Mouse (Mus musculus): ENCODE results near the gene Kdm5c. TPM values are rescaled to one million over a fixed set of nuclear protein-coding genes. Genes with fewer than 3 reads are reported as not detected.
"Not testable (repeated sequence)": the region's sequence is repeated elsewhere in the genome, so short reads cannot be mapped to it uniquely, and the experiment has no call there.

The Kdm5c gene
- polyA plus RNA-seq, 1 experiment from 2014 or later = 28.1 TPM

DNA sequence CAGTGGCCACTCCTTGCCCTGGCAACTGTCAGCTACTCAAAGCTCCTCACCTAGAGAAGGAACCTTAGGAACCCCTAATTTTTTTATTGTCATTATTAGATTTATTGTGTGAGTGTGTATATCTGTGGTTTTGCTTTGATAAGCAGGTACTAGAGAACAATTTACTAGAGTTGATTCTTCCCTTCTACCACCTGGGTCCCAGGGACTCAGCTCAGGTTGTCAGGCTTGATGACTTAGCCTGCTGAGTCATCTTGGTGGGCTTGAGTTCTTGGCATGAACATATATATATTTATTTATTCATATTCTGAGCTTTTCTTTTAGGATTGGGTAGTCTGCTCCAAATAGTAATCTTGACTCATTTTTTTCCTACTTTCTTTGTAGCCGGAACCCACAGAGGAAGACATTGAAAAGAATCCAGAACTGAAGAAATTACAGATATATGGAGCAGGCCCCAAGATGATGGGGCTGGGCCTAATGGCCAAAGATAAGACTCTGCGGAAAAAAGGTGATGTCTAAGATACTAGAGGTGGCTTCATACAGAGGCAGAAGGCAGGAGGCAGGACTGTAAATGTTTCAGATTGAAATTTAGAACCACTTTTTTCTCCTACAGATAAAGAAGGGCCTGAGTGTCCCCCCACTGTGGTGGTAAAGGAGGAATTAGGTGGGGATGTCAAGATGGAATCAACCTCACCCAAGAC is 11.8 kb downstream of the Kdm5c start:
- peak; percentile 86 for ATAC-seq (ENCODE audit: low read depth)
- no peaks in the 10 kb centered on the region for H3K9me3 ChIP-seq (replicated peaks; ENCODE audit: control insufficient read depth, low read length)
- H3K36me3 ChIP-seq (ENCODE audit: control insufficient read depth, insufficient read depth) = peaks cover 63% of the 10 kb centered on the region
- H3K4me1 ChIP-seq (ENCODE audit: control insufficient read depth, low read depth, low read length) = peaks cover 9% of the 10 kb centered on the region
- no peaks in the 10 kb centered on the region for H3K27me3 ChIP-seq (ENCODE audit: control insufficient read depth, insufficient read depth, low read depth, low read length)
- 55% methylated on average over 2 of the region's 2 CpGs for WGBS (ENCODE audit: insufficient replicate concordance)
- H3K4me3 ChIP-seq (ENCODE audit: low read depth, low read length) = no peak overlapping the region
- H3K4me2 ChIP-seq (ENCODE audit: low read depth, low read length) = no peak overlapping the region
- H3K27ac ChIP-seq (ENCODE audit: low read length) = peak overlapping the region; percentile 50; the same call in 1 of the 2 replicates
- H3K9ac ChIP-seq (ENCODE audit: low read depth, low read length) = no peak overlapping the region

DNA sequence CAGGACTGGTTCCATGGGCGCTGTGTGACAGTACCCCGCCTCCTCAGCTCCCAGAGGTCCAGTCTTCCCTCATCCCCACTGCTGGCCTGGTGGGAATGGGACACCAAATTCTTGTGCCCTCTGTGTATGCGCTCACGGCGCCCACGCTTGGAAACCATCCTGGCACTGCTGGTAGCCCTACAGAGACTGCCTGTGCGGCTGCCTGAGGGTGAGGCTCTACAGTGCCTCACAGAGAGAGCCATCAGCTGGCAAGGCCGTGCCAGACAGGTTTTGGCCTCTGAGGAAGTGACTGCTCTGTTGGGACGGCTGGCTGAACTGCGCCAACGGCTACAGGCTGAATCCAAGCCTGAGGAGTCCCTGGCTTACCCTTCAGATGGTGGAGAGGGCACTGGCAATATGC is 38.4 kb downstream of the Kdm5c start:
- no peak for ATAC-seq (ENCODE audit: low read depth)

DNA sequence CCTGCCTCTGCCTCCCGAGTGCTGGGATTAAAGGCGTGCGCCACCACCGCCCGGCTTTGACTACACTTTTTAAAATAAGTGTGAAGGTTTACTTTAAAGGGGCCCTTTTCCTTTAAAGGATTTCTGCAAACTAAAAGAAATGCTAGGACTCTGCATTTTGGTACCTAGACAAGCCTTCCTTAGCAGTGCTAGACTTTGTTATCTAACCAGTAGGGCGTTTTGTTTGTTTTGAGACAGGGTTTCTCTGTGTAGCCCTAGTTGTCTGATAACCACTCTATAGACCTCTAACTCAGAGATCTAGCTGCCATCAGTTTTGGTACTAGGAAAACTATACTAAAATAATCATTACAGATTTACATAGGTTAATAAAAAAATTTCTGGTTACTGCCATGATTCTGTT is 46.6 kb downstream of the Kdm5c start:
- no peak overlapping the region for H3K4me2 ChIP-seq (ENCODE audit: low read depth, low read length)
- H3K4me1 ChIP-seq (ENCODE audit: control insufficient read depth, low read depth, low read length) = no peaks in the 10 kb centered on the region
- peaks cover 7% of the 10 kb centered on the region for H3K36me3 ChIP-seq (ENCODE audit: control insufficient read depth, insufficient read depth)
- no peaks in the 10 kb centered on the region for H3K9me3 ChIP-seq (replicated peaks; ENCODE audit: control insufficient read depth, low read length)
- no peak for ATAC-seq (ENCODE audit: low read depth)
- no peak overlapping the region for H3K9ac ChIP-seq (ENCODE audit: low read depth, low read length)
- 69% methylated on average over 6 of the region's 6 CpGs for WGBS (ENCODE audit: insufficient replicate concordance)
- no peaks in the 10 kb centered on the region for H3K27me3 ChIP-seq (ENCODE audit: control insufficient read depth, insufficient read depth, low read depth, low read length)
- H3K4me3 ChIP-seq (ENCODE audit: low read depth, low read length) = no peak overlapping the region
- H3K27ac ChIP-seq (ENCODE audit: low read length) = no peak overlapping the region

More for the DNA sequence above, 38.4 kb downstream of the Kdm5c start:
- Histone ChIP-seq H3K4me3 (ENCODE audit: low read depth, low read length) (no peak overlapping the region), H3K9me3 (replicated peaks; ENCODE audit: control insufficient read depth, low read length) (no peaks in the 10 kb centered on the region), H3K27ac (ENCODE audit: low read length) (no peak overlapping the region), H3K27me3 (ENCODE audit: control insufficient read depth, insufficient read depth, low read depth, low read length) (no peaks in the 10 kb centered on the region), H3K9ac (ENCODE audit: low read depth, low read length) (no peak overlapping the region), H3K36me3 (ENCODE audit: control insufficient read depth, insufficient read depth) (peaks cover 78% of the 10 kb centered on the region), H3K4me1 (ENCODE audit: control insufficient read depth, low read depth, low read length) (no peaks in the 10 kb centered on the region), H3K4me2 (ENCODE audit: low read depth, low read length) (no peak overlapping the region)
- WGBS (ENCODE audit: insufficient replicate concordance) = 88% methylated on average over 11 of the region's 11 CpGs

DNA sequence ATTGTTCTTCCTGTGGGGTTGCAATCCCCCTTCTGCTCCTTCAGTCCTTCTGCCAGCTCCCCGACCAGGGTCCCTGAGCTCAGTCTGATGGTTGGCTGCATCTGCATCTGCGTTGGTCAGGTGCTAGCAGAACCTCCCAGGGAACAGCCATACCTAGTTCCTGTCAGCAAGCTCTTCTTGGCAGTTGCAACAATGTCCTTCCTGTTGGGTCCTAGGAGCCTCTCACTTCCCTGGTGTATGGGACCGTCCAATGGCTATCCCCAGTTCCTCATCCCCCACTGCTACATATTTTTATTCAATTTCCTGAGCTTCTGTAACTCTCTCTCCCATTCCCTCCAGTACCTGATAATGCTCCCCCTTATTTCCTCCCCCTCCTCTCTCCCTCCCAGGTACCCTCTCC is 51.9 kb downstream of the Kdm5c start:
- Histone ChIP-seq H3K36me3 (ENCODE audit: control insufficient read depth, insufficient read depth) (no peaks in the 10 kb centered on the region), H3K9ac (ENCODE audit: low read depth, low read length) (no peak overlapping the region), H3K4me2 (ENCODE audit: low read depth, low read length) (no peak overlapping the region), H3K4me3 (ENCODE audit: low read depth, low read length) (no peak overlapping the region), H3K27ac (ENCODE audit: low read length) (no peak overlapping the region), H3K4me1 (ENCODE audit: control insufficient read depth, low read depth, low read length) (no peaks in the 10 kb centered on the region), H3K27me3 (ENCODE audit: control insufficient read depth, insufficient read depth, low read depth, low read length) (no peaks in the 10 kb centered on the region), H3K9me3 (replicated peaks; ENCODE audit: control insufficient read depth, low read length) (no peaks in the 10 kb centered on the region)
- WGBS (ENCODE audit: insufficient replicate concordance) = 33% methylated on average over 3 of the region's 3 CpGs
- no peak for ATAC-seq (ENCODE audit: low read depth)

DNA sequence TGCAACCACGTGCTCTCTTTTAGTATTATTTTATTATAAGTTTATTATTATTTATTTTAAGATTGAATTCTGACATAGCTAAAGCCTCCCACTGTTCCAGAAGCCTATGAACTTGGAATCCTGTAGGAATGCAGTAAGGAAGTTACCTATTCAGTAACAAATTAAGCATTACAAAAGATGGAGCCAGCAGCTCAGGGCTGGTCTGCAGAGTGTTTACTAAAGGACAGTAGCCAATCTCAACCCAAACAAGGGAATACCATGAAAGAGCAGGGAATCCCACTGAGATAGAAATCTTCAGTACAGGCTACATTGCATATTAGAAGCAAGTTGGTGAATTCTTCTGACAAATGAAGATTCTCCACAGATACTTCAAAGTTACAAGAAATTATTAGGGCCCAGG is 54.2 kb downstream of the Kdm5c start:
- H3K9ac ChIP-seq (ENCODE audit: low read depth, low read length); ATAC-seq (ENCODE audit: low read depth); H3K27me3 ChIP-seq (ENCODE audit: control insufficient read depth, insufficient read depth, low read depth, low read length); H3K4me3 ChIP-seq (ENCODE audit: low read depth, low read length); H3K27ac ChIP-seq (ENCODE audit: low read length); H3K4me2 ChIP-seq (ENCODE audit: low read depth, low read length); H3K4me1 ChIP-seq (ENCODE audit: control insufficient read depth, low read depth, low read length); H3K36me3 ChIP-seq (ENCODE audit: control insufficient read depth, insufficient read depth); H3K9me3 ChIP-seq (replicated peaks; ENCODE audit: control insufficient read depth, low read length): not testable (repeated sequence)
- WGBS (ENCODE audit: insufficient replicate concordance) = 54% methylated on average over 1 of the region's 1 CpGs

DNA sequence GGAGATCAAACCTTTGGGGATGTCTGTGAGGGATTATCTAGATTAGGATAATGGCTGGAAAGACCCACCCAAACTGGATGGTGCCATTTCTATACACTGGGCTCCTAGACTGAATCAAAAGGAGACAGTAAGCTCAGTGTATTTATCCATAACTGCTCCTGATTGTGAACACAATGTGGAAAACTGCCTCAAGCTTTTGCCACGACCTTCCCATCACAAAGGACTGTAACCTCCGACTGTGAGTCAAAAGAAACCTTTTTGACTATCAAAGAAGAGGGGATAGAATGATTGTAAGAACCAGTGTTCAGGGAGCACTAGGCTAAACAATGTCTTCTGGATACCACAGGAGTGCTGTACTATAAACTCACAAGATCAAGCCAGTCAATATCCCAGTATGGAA is 73.4 kb downstream of the Kdm5c start:
- Histone ChIP-seq H3K27me3 (ENCODE audit: control insufficient read depth, insufficient read depth, low read depth, low read length) (no peaks in the 10 kb centered on the region), H3K4me3 (ENCODE audit: low read depth, low read length) (no peak overlapping the region), H3K4me1 (ENCODE audit: control insufficient read depth, low read depth, low read length) (peaks cover 12% of the 10 kb centered on the region), H3K9ac (ENCODE audit: low read depth, low read length) (no peak overlapping the region), H3K4me2 (ENCODE audit: low read depth, low read length) (no peak overlapping the region), H3K36me3 (ENCODE audit: control insufficient read depth, insufficient read depth) (no peaks in the 10 kb centered on the region), H3K9me3 (replicated peaks; ENCODE audit: control insufficient read depth, low read length) (no peaks in the 10 kb centered on the region), H3K27ac (ENCODE audit: low read length) (peak overlapping the region; percentile 87)
- WGBS (ENCODE audit: insufficient replicate concordance) = 67% methylated on average over 2 of the region's 2 CpGs
- no peak for ATAC-seq (ENCODE audit: low read depth)

DNA sequence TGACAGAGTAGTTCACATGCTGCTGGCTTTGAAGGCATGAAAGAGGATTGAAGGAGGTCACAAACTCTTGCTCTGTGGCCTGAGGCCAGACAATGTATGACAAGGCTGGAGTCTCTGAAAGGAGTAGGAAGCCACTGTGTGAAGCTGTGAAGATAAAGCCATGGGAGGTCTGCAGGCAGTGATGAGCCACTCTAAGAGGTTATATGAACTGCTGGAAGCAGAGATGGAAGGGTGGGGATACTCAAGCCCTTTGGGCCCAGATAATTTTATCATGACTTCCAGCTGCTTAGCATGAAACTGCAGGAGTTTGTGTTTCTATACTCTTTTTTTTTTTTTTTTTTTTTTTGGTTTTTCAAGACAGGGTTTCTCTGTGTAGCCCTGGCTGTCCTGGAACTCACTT is 74.6 kb downstream of the Kdm5c start:
- Histone ChIP-seq H3K27ac (ENCODE audit: low read length) (peak overlapping the region; percentile 87), H3K9ac (ENCODE audit: low read depth, low read length) (no peak overlapping the region), H3K4me2 (ENCODE audit: low read depth, low read length) (no peak overlapping the region; the same call in none of the 2 replicates), H3K36me3 (ENCODE audit: control insufficient read depth, insufficient read depth) (no peaks in the 10 kb centered on the region), H3K4me1 (ENCODE audit: control insufficient read depth, low read depth, low read length) (peaks cover 12% of the 10 kb centered on the region), H3K27me3 (ENCODE audit: control insufficient read depth, insufficient read depth, low read depth, low read length) (no peaks in the 10 kb centered on the region), H3K9me3 (replicated peaks; ENCODE audit: control insufficient read depth, low read length) (no peaks in the 10 kb centered on the region), H3K4me3 (ENCODE audit: low read depth, low read length) (no peak overlapping the region)
- peak; percentile 98 for ATAC-seq (ENCODE audit: low read depth)

DNA sequence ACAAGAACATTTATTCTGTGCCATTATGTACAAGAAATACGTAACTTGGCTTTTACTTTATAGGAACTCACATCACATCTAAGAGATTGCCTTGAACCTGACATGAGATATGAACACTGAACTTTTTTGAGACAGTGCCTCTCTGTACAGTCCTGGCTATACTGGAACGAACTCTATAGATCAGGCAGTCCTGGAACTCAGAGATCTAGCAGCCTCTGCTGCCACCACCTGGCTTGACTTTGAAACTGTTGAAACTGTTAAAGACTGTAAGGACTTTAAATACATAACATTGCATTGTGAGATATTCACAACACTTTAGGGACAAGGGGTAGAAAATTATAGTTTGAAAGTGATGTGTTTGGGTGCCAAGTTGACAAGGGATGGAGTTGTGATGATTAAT is 75.1 kb downstream of the Kdm5c start:
- Histone ChIP-seq H3K27ac (ENCODE audit: low read length) (peak overlapping the region; percentile 61), H3K4me2 (ENCODE audit: low read depth, low read length) (no peak overlapping the region; the same call in 1 of the 2 replicates), H3K9me3 (replicated peaks; ENCODE audit: control insufficient read depth, low read length) (no peaks in the 10 kb centered on the region), H3K9ac (ENCODE audit: low read depth, low read length) (no peak overlapping the region), H3K4me3 (ENCODE audit: low read depth, low read length) (no peak overlapping the region), H3K4me1 (ENCODE audit: control insufficient read depth, low read depth, low read length) (peaks cover 12% of the 10 kb centered on the region), H3K27me3 (ENCODE audit: control insufficient read depth, insufficient read depth, low read depth, low read length) (no peaks in the 10 kb centered on the region), H3K36me3 (ENCODE audit: control insufficient read depth, insufficient read depth) (no peaks in the 10 kb centered on the region)
- peak; percentile 75 for ATAC-seq (ENCODE audit: low read depth)
- WGBS (ENCODE audit: insufficient replicate concordance) = 33% methylated on average over 2 of the region's 2 CpGs

DNA sequence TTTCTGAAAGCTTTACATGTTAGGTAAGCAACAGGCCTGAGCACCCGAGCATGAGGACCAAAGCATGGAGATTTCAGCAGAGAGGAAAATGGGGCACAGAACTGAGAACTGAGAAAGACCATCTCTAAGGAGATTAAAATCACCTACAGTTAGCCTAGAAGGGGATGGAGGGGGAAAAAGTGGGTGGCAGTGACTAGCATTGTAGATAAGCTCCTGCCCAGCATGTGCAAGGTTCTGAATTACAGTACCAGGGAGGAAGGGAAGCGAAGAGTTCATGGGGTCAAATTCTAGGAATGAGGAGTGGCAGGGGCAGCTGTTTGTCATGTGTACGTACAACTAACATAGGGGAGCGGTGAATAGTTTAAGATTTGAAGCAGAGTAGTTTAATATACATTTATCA is 87.7 kb downstream of the Kdm5c start:
- 59% methylated on average over 4 of the region's 4 CpGs for WGBS (ENCODE audit: insufficient replicate concordance)
- H3K4me2 ChIP-seq (ENCODE audit: low read depth, low read length) = no peak overlapping the region
- H3K27ac ChIP-seq (ENCODE audit: low read length) = no peak overlapping the region
- H3K36me3 ChIP-seq (ENCODE audit: control insufficient read depth, insufficient read depth) = no peaks in the 10 kb centered on the region
- ATAC-seq (ENCODE audit: low read depth) = no peak
- H3K9me3 ChIP-seq (replicated peaks; ENCODE audit: control insufficient read depth, low read length) = no peaks in the 10 kb centered on the region
- no peak overlapping the region for H3K9ac ChIP-seq (ENCODE audit: low read depth, low read length)
- no peaks in the 10 kb centered on the region for H3K4me1 ChIP-seq (ENCODE audit: control insufficient read depth, low read depth, low read length)
- H3K27me3 ChIP-seq (ENCODE audit: control insufficient read depth, insufficient read depth, low read depth, low read length) = no peaks in the 10 kb centered on the region; the same call in 1 of the 2 replicates
- H3K4me3 ChIP-seq (ENCODE audit: low read depth, low read length) = no peak overlapping the region

Measured in liver, embryonic 16.5 days (tissue).